In genomic region chr5:63766715-63767114, GRCm38 (mm10) we compare ENCODE assay signal across 7 mouse cellular contexts. TPM values are rescaled to one million over a fixed set of nuclear protein-coding genes. Genes with fewer than 3 reads are reported as not detected.
DNase-seq lines count a peak whose midpoint lies in the region; ATAC-seq lines count a peak whose summit lies in the region.

No protein-coding gene starts in this region.

- no peak overlapping the region for H3K4me2 ChIP-seq in forebrain, embryonic 11.5 days (ENCODE audit: low read depth, low read length, severe bottlenecking)
- no peak overlapping the region; the same call in 1 of the 2 replicates for H3K4me2 ChIP-seq in lung, embryonic 15.5 days

- ATAC-seq in forebrain, embryonic 11.5 days (replicated peaks; ENCODE audit: low FRiP score), result peak; percentile 42; the same call in 1 of the 2 replicates
- 0 out of 2 replicates have a peak, but pooled peaks have one; percentile 2 for ATAC-seq in lung, embryonic 15.5 days (ENCODE audit: borderline replicate concordance, extremely low read depth, low FRiP score, low TSS enrichment)

- no peaks in the 10 kb centered on the region for H3K36me3 ChIP-seq in forebrain, embryonic 11.5 days (ENCODE audit: control insufficient read depth, insufficient read depth, low read length)
- H3K36me3 ChIP-seq in lung, embryonic 15.5 days, result no peaks in the 10 kb centered on the region

- DNase-seq in right cerebral cortex, adult 18-20 months, result peak; percentile 41
- DNase-seq in right cerebral cortex, postnatal 36 days (ENCODE audit: low spot score in 2 of 2), result no peak
- DNase-seq in adrenal gland, adult 18-20 months (ENCODE audit: low spot score in 2 of 2), result peak; percentile 25 to 34
- DNase-seq in forebrain, embryonic 11.5 days (ENCODE audit: low spot score), result peak; percentile 63
- peak; percentile 74 for DNase-seq in kidney, postnatal 4 days
- peak; percentile 46 for DNase-seq in ovary, postnatal 14 days (ENCODE audit: low spot score)

- H3K27ac ChIP-seq in forebrain, embryonic 11.5 days (ENCODE audit: low read depth, low read length), result no peak overlapping the region
- no peak overlapping the region for H3K27ac ChIP-seq in lung, embryonic 15.5 days

- H3K9ac ChIP-seq in forebrain, embryonic 11.5 days (ENCODE audit: low read length), result no peak overlapping the region
- H3K9ac ChIP-seq in lung, embryonic 15.5 days, result no peak overlapping the region

- H3K4me1 ChIP-seq in forebrain, embryonic 11.5 days (replicated peaks; ENCODE audit: control insufficient read depth, insufficient read depth, low read length), result no peaks in the 10 kb centered on the region
- H3K4me1 ChIP-seq in lung, embryonic 15.5 days, result no peaks in the 10 kb centered on the region

- H3K4me3 ChIP-seq in forebrain, embryonic 11.5 days (ENCODE audit: low read depth, low read length), result no peak overlapping the region
- no peak overlapping the region for H3K4me3 ChIP-seq in lung, embryonic 15.5 days

- H3K9me3 ChIP-seq in forebrain, embryonic 11.5 days (ENCODE audit: control insufficient read depth, low read length), result no peaks in the 10 kb centered on the region
- no peaks in the 10 kb centered on the region for H3K9me3 ChIP-seq in lung, embryonic 15.5 days

- 42% methylated on average over 6 of the region's 6 CpGs for WGBS in forebrain, embryonic 11.5 days
- WGBS in lung, embryonic 15.5 days, result 38% methylated on average over 6 of the region's 6 CpGs

- H3K27me3 ChIP-seq in forebrain, embryonic 11.5 days (ENCODE audit: control insufficient read depth, insufficient read depth, low read length), result no peaks in the 10 kb centered on the region
- no peaks in the 10 kb centered on the region for H3K27me3 ChIP-seq in lung, embryonic 15.5 days

RNA-seq across cellular contexts. Expression of gene 0610040J01Rik, which starts 45.4 kb away (rescaled TPM):
- total RNA-seq in adrenal gland, adult 18-20 months (2021), result under 1 TPM; 0.50 to 0.67 TPM
- polyA plus RNA-seq in forebrain, embryonic 11.5 days (2014; fragmentation: Nextera tagmentation; extraction: Ambion mirVana), result 0.76 and 0.94 TPM in 2 replicates
- 25.7 and 28.9 TPM in 2 replicates for polyA plus RNA-seq in lung, embryonic 15.5 days (2015; fragmentation: Nextera tagmentation; extraction: Ambion mirVana)

Comparison
In these comparisons a context has a peak if more than half of its experiments do, and no peak if none do; other contexts are left out.
1. DNase-seq: peak in right cerebral cortex, adult 18-20 months (single experiment), adrenal gland, adult 18-20 months (2 of 2), forebrain, embryonic 11.5 days (single experiment), kidney, postnatal 4 days (2 of 2) and ovary, postnatal 14 days (single experiment); none in right cerebral cortex, postnatal 36 days (0 of 2).
2. RNA of gene 0610040J01Rik, which starts 45.4 kb away (polyA plus RNA-seq): 25.7 to 28.9 TPM in lung, embryonic 15.5 days; 0.76 to 0.94 TPM in forebrain, embryonic 11.5 days; every median in the first group is over 10 times any median in the second.